Comparison of ENCODE assay signal across 34 mouse cellular contexts in the genomic region with DNA sequence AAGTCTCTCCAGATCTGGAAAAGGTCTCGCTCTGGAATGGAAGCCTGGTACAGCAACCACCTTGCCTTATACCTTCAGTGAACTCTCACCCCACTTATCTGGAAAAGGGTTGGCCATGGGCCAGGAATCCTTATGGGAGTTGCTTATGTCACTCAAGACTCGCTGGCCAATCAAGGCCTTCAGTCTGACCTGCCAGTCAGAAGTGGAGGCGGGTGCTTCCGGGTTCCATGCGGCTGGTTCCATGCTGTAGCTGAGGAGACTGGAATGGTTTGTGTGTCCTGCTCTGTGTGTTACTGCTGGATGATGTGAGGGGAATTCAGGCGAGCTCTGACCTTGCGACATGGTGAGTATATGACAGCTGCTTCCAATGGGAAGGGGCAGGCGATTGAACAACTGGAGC. TPM values are rescaled to one million over a fixed set of nuclear protein-coding genes. Genes with fewer than 3 reads are reported as not detected.
DNase-seq lines count a peak whose midpoint lies in the region; TF ChIP-seq lines count a peak whose summit lies in the region.
"Had no signal": no experiment of that assay in that cellular context is flagged by ENCODE, and none has a peak within 500 bp of the region (broad histone marks: within the 10 kb centered on the region; RNA-seq: fewer than 3 reads in every experiment).

No protein-coding gene starts in this region.

- no peaks in the 10 kb centered on the region for H3K27me3 ChIP-seq in E14TG2a.4 (ENCODE audit: insufficient read depth, low read length)
- H3K27me3 ChIP-seq: embryonic facial prominence, embryonic 13.5 days; forebrain, embryonic 12.5 days; forebrain, embryonic 15.5 days; heart, embryonic 13.5 days; intestine, embryonic 15.5 days had no signal

- H3K9me3 ChIP-seq in E14TG2a.4 (ENCODE audit: low read length) (peaks cover 7% of the 10 kb centered on the region; the same call in 1 of the 2 replicates), ES-E14 (ENCODE audit: control insufficient read depth, insufficient read depth, low read depth, low read length) (no peaks in the 10 kb centered on the region)
- H3K9me3 ChIP-seq: intestine, embryonic 15.5 days had no signal

- in situ Hi-C loops in ES-E14 (cut with MboI; ENCODE audit: low sequenced_read_pairs in 2 of 2, unreplicated experiment in 2 of 2), result no loop called here

- peak overlapping the region; percentile 92 for H3K9ac ChIP-seq in ES-E14 (ENCODE audit: insufficient read depth, low read depth, low read length, poor library complexity, severe bottlenecking)
- H3K9ac ChIP-seq: embryonic facial prominence, embryonic 13.5 days; forebrain, embryonic 12.5 days; forebrain, embryonic 15.5 days; heart, embryonic 13.5 days; intestine, embryonic 15.5 days had no signal

- DNase-seq in ES-E14 (ENCODE audit: low read depth, low spot score), result peak; percentile 79
- peak; percentile 67 for DNase-seq in WW6 (ENCODE audit: low read depth, low spot score)
- peak; percentile 43 for DNase-seq in testis, postnatal 10 days (ENCODE audit: low spot score)
- no peak for DNase-seq in ovary, adult 18-20 months (ENCODE audit: low spot score)
- no peak for DNase-seq in urinary bladder, adult 2 months (ENCODE audit: low spot score)
- no peak for DNase-seq in right cerebral cortex, postnatal 36 days (ENCODE audit: low spot score in 2 of 2)
- DNase-seq in cerebellum, adult 11-12 months, result no peak
- DNase-seq: adrenal gland, adult 2 months; adrenal gland, postnatal 14 days; cerebellum, adult 11 months; cerebellum, adult 8-10 months; cerebellum, postnatal 36 days; embryo, embryonic 11 days; gastrocnemius, postnatal 25 days; heart, adult 2 months; heart, postnatal 14 days; heart, postnatal 4 days had no signal

- no peaks in the 10 kb centered on the region for H3K4me1 ChIP-seq in E14TG2a.4 (replicated peaks; ENCODE audit: low read depth, low read length)
- H3K4me1 ChIP-seq in ES-E14 (ENCODE audit: control insufficient read depth in 2 of 2, insufficient read depth in 2 of 2, low read length in 2 of 2, poor library complexity in 1 of 2), result no peaks in the 10 kb centered on the region
- H3K4me1 ChIP-seq: embryonic facial prominence, embryonic 10.5 days; embryonic facial prominence, embryonic 13.5 days; forebrain, embryonic 12.5 days; forebrain, embryonic 15.5 days; heart, embryonic 10.5 days; heart, embryonic 13.5 days; intestine, embryonic 15.5 days had no signal

- no peak for TF ChIP-seq CTCF in E14TG2a.4 (conservative IDR thresholded peaks at IDR 0.05; ENCODE audit: low read length)

- peak overlapping the region; percentile 82 for H3K4me3 ChIP-seq in E14TG2a.4 (replicated peaks; ENCODE audit: low read length)
- peak overlapping the region; percentile 92 to 96 for H3K4me3 ChIP-seq in ES-E14 (ENCODE audit: insufficient read depth in 1 of 2, low read depth in 1 of 2, low read length in 2 of 2, poor library complexity in 1 of 2, severe bottlenecking in 1 of 2)
- H3K4me3 ChIP-seq: embryonic facial prominence, embryonic 10.5 days; embryonic facial prominence, embryonic 13.5 days; erythroblast, embryonic 14.5 days; forebrain, embryonic 12.5 days; forebrain, embryonic 15.5 days; heart, adult 2 months; heart, embryonic 10.5 days; heart, embryonic 13.5 days; intestine, embryonic 15.5 days had no signal

- peak overlapping the region; percentile 57; the same call in 1 of the 2 replicates for H3K27ac ChIP-seq in ES-E14 (ENCODE audit: insufficient read depth, low read depth, low read length, poor library complexity, severe bottlenecking)
- H3K27ac ChIP-seq: embryonic facial prominence, embryonic 10.5 days; embryonic facial prominence, embryonic 13.5 days; forebrain, embryonic 12.5 days; forebrain, embryonic 15.5 days; heart, adult 2 months; heart, embryonic 10.5 days; heart, embryonic 13.5 days; intestine, embryonic 15.5 days had no signal

- H3K36me3 ChIP-seq in E14TG2a.4 (ENCODE audit: insufficient read depth, low read length) (peaks cover 15% of the 10 kb centered on the region), ES-E14 (ENCODE audit: control insufficient read depth, insufficient read depth, low read length, poor library complexity, severe bottlenecking) (no peaks in the 10 kb centered on the region; the same call in 1 of the 2 replicates)
- H3K36me3 ChIP-seq: embryonic facial prominence, embryonic 10.5 days; embryonic facial prominence, embryonic 13.5 days; forebrain, embryonic 12.5 days; forebrain, embryonic 15.5 days; G1E; heart, embryonic 10.5 days; heart, embryonic 13.5 days; intestine, embryonic 15.5 days had no signal

TF ChIP-seq in ES-E14, 5 proteins besides CTCF, POLR2A, EP300 and RAD21:
- TF ChIP-seq ZNF384 (IDR thresholded peaks at IDR 0.05; ENCODE audit: low read depth, low read length) (no peak), CHD2 (IDR thresholded peaks at IDR 0.05; ENCODE audit: low read depth, low read length) (peak; percentile 79), ZC3H11A (IDR thresholded peaks at IDR 0.05; ENCODE audit: borderline replicate concordance, low read depth, low read length) (no peak), HCFC1 (IDR thresholded peaks at IDR 0.05; ENCODE audit: borderline replicate concordance, insufficient read depth, low read length) (no peak), MAFK (IDR thresholded peaks at IDR 0.05; ENCODE audit: insufficient read depth, low read depth, low read length) (no peak)
TF ChIP-seq in ES-E14: peak in this region for 1.

RNA-seq across cellular contexts. Expression of a gene that starts 36.2 kb away (rescaled TPM):
- 80.2 and 91.3 TPM in 2 replicates for total RNA-seq in ES-E14 (2012; rRNA removed)
- polyA plus RNA-seq in urinary bladder, adult 2 months (2012; rRNA removed), result not detected in 2 replicates
- total RNA-seq: adrenal gland, adult 2 months; adrenal gland, postnatal 14 days; adrenal gland, postnatal 4 days; gastrocnemius, adult 8-10 months; gastrocnemius, postnatal 25 days; heart, adult 2 months; heart, postnatal 14 days; heart, postnatal 4 days had no signal
- polyA plus RNA-seq: adrenal gland, adult 2 months; cortical plate, adult 2 months; embryonic facial prominence, embryonic 10.5 days; embryonic facial prominence, embryonic 13.5 days; forebrain, embryonic 12.5 days; forebrain, embryonic 15.5 days; G1E; gonadal fat pad, adult 2 months; heart, adult 2 months; heart, embryonic 10.5 days; heart, embryonic 13.5 days; heart, embryonic 16.5 days; hindbrain, embryonic 11.5 days; hindbrain, embryonic 16.5 days; intestine, embryonic 15.5 days had no signal

RNA-seq across cellular contexts. Expression of a gene that starts 59.3 kb away (rescaled TPM):
- not detected in 2 replicates for total RNA-seq in ES-E14 (2012; rRNA removed)
- not detected in 2 replicates for polyA plus RNA-seq in urinary bladder, adult 2 months (2012; rRNA removed)
- total RNA-seq: adrenal gland, adult 2 months; adrenal gland, postnatal 14 days; adrenal gland, postnatal 4 days; gastrocnemius, adult 8-10 months; gastrocnemius, postnatal 25 days; heart, adult 2 months; heart, postnatal 14 days; heart, postnatal 4 days had no signal
- polyA plus RNA-seq: adrenal gland, adult 2 months; cortical plate, adult 2 months; embryonic facial prominence, embryonic 10.5 days; embryonic facial prominence, embryonic 13.5 days; erythroblast, embryonic 14.5 days; forebrain, embryonic 12.5 days; forebrain, embryonic 15.5 days; G1E; gonadal fat pad, adult 2 months; heart, adult 2 months; heart, embryonic 10.5 days; heart, embryonic 13.5 days; heart, embryonic 16.5 days; hindbrain, embryonic 11.5 days; hindbrain, embryonic 16.5 days; intestine, embryonic 15.5 days had no signal

Comparison
In these comparisons a context has a peak if more than half of its experiments do, and no peak if none do; other contexts are left out.
1. DNase-seq: peak in ES-E14 (single experiment), WW6 (single experiment) and testis, postnatal 10 days (single experiment); none in ovary, adult 18-20 months (single experiment), urinary bladder, adult 2 months (single experiment), right cerebral cortex, postnatal 36 days (0 of 2) and cerebellum, adult 11-12 months (single experiment).